Mouse (Mus musculus): ENCODE results near the gene Pdia5.

The Pdia5 gene

GRCm38 (mm10) chr16:35431608-35432007 is 59.1 kb downstream of the Pdia5 start:
- no peak for DNase-seq

DNA sequence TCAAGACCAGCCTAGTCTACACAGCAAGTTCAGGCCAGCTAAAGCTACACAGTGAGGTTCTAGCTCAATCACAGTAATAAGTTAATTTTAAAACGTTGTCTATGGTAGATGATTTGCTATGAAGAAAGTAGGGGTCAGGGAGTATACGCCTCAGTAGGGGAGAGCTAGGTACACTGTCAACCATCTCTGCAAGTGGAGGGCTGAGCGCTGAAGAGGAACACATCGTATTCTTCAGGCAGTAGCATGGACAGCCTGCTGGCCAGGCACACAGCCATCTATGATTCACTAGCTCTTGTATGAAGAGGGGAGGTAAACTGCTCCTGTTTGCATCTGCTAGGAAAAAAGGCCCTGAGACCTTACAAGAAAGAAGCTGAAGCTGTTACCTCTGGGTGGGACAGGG is 65.7 kb downstream of the Pdia5 start:
- DNase-seq = no peak

GRCm38 (mm10) chr16:35423250-35424139 is 67.2 kb downstream of the Pdia5 start:
- peak; percentile 10 for DNase-seq

DNA sequence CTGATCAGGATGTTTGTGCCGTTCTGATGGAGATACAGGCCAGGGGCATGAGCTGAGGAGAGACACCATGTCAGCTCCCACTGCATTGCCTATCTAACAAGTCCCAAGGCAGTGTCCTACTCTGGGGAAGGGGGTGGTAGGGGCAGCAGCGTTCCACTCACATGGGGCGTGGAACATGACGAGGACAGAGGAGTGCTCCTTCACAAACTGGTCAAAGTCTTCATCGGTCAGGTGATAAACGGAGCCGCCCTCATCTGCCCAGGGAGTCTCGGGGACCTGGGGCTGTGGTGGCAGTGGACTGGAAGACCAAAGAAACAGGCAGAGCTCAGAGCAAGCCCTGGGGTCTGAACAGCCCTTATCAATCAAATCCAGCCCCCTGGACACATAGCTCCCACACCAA is 68.0 kb downstream of the Pdia5 start:
- DNase-seq = no peak

DNA sequence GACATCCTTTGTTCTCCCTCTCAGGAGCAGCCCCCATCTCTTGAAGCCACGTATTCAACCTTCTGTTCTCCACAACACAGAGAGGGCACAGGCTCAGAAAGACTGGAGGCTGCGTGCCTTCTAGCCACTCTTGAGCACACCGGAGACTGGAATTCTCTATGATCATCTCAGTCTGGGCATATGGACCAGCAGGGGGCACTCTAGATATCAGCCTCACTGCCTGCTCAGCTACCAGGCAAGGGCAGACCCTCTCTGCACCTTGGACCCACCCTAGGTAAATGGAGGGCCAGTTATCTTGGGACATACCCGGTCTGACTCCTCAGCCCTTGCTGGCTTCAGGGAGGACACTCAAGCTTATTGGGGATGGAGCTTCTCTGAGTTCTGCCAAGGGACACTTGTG is 68.5 kb downstream of the Pdia5 start:
- peak; percentile 27 for DNase-seq

GRCm38 (mm10) chr16:35414616-35415015 is 76.1 kb downstream of the Pdia5 start:
- DNase-seq = no peak

- no peak for DNase-seq
Measured at GRCm38 (mm10) chr16:35406706-35407105, 84.0 kb downstream of the Pdia5 start.

GRCm38 (mm10) chr16:35406166-35406565 is 84.5 kb downstream of the Pdia5 start:
- DNase-seq = no peak

GRCm38 (mm10) chr16:35405348-35406080 is 85.2 kb downstream of the Pdia5 start:
- no peak for DNase-seq

GRCm38 (mm10) chr16:35404864-35405263 is 85.8 kb downstream of the Pdia5 start:
- no peak for DNase-seq

GRCm38 (mm10) chr16:35403891-35404290 is 86.8 kb downstream of the Pdia5 start:
- no peak for DNase-seq

GRCm38 (mm10) chr16:35403356-35403755 is 87.3 kb downstream of the Pdia5 start:
- no peak for DNase-seq

GRCm38 (mm10) chr16:35392813-35393212 is 97.9 kb downstream of the Pdia5 start:
- DNase-seq = no peak

DNA sequence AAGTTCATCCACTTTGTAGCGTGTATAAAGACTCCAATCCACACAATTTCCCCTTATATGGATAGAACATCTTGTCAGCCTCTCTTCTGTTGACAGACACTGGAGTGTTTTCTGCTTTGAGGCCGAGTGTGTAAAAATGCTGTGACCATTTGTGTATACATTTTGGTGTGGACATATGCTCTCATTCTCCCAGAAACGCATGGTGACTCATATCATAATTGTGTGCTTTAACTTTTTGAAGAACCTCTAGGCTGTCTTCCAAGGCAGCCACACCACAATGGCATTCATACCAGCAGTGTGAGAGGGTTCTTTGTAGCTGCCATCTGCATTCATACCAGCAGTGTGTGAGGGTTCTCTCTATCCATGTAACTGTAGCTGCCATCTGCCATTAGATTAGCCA is 105.0 kb downstream of the Pdia5 start:
- no peak for DNase-seq

DNA sequence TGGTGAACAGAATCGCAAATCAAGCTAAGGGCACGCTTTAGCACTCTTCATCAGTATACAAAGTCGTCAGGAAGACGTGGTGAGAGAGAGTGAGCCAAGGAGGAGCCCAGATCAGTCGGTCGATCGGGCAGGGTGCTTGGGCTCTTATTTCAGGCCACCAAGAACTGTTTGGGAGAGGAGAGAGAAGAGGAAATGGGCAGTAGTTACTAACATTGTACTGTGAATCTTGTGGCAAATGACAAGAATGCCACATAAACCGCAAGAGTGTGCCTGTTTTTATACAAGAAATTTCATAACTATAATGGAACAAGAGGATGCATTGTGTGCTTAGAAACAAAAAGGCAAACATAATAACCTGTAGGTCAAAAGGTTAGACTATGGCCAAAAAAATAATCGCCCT is 110.6 kb downstream of the Pdia5 start:
- no peak for DNase-seq

DNA sequence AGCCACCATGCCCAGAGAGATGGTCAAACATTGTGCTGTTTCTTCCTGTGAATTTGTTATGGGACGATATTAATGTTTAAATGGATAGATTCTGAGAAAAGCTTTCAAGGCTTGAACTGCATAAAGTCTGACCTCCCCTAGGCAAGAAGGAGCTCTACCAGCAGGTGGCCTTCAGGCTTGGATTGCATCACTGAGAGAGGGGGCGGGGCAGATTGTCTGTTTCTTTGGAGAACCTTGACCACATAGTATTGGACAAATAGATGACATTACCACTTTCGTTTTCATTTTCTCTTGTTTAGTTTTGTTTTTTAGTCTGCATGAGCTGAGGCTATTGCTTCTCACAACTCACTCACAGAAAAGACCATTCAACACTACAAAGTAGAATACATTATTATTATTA is 111.3 kb downstream of the Pdia5 start:
- DNase-seq = no peak

DNA sequence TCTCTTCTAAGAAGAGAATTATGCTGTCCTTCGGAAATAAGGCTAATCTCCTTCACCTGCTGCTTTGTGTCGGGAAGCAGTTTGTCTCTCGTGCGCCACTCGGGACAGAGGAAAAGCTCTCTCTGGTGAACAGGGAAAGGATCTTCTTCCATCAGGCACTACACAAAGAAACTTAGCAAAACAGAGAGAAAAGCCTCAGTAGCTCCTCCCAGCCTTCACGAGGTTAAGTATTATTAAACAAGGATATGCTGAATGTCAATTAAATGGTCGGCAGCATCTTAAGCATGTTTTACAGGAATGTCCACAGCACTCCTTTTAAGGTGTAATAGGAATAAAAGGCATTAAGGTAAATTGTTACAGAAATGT is 126.6 kb downstream of the Pdia5 start:
- DNase-seq = no peak

- peak; percentile 95 for DNase-seq
Measured at GRCm38 (mm10) chr16:35363150-35364062, 127.3 kb downstream of the Pdia5 start, which contains the start of gene Sec22a. Sec22a (minus strand) TSS chr16:35363918.

GRCm38 (mm10) chr16:35362221-35362620 is 128.5 kb downstream of the Pdia5 start:
- no peak for DNase-seq

GRCm38 (mm10) chr16:35360593-35360992 is 130.1 kb downstream of the Pdia5 start:
- peak; percentile 35 for DNase-seq

GRCm38 (mm10) chr16:35357449-35357848 is 133.2 kb downstream of the Pdia5 start:
- no peak for DNase-seq
